Mouse (Mus musculus) brain, embryonic 14.5 days (tissue): ENCODE data around the gene Ppp1r32.

Experiments
- CTCF ChIP-seq: fragments of 200-500 bp; IDR thresholded peaks from 2 replicates; pipeline ENCODE4 v1.5.1; 2012; ENCODE audit warnings: inconsistent platforms, mild to moderate bottlenecking, moderate library complexity, borderline replicate concordance; ENCODE audit not compliant: insufficient read depth, insufficient read length; ENCODE audit errors: extremely low read depth
- POLR2A ChIP-seq: fragments of 200-500 bp; IDR thresholded peaks from 2 replicates; pipeline ENCODE4 v1.6.1; 2012; ENCODE audit warnings: mild to moderate bottlenecking, inconsistent platforms, borderline replicate concordance; ENCODE audit not compliant: poor library complexity, insufficient read depth, insufficient read length, severe bottlenecking; ENCODE audit errors: extremely low read depth

DNA sequence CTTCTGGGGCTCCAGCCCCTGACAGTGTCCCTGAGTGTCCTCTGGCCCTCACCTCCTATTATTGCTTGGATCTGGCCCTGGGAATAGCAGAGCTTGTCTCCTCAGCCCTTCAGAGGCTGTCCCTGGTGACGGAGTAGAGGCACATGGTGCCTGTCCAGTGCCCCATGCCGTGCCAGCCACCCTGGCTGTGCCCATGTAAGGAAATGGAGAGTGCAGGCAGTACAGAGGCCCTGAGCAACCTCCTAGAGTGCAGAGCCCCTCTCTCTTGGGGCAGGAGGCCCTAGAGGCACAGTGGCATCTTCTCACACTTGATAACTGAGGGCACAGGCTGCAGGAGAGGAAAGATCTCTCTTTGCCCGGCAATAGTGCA, 27.3 kb downstream of the Ppp1r32 start:
- TF ChIP-seq POLR2A: no peak
- no peak for TF ChIP-seq CTCF
